Mouse (Mus musculus): ENCODE data around the gene Mblac2. TPM values are rescaled to one million over a fixed set of nuclear protein-coding genes. Genes with fewer than 3 reads are reported as not detected.
A peak's percentile ranks its signal among the peaks of the same experiment; 100 is the strongest.

The Mblac2 gene
- total RNA-seq, 2 experiments from 2014 or later: 19.5 to 21.7 TPM

GRCm38 (mm10) chr13:81782971-81783404 is 71.8 kb downstream of the Mblac2 start, which contains the start of gene Cetn3:
Gene Cetn3 (plus strand): TSS chr13:81783077.
- no peak for TF ChIP-seq CTCF (IDR thresholded peaks at IDR 0.05)
- intact Hi-C loops (cut with DNase I): loop anchor here (2.0 to 10.0 kb wide), 6 partner anchors 162 to 1934 kb away; no protein-coding TSS in a partner anchor

DNA sequence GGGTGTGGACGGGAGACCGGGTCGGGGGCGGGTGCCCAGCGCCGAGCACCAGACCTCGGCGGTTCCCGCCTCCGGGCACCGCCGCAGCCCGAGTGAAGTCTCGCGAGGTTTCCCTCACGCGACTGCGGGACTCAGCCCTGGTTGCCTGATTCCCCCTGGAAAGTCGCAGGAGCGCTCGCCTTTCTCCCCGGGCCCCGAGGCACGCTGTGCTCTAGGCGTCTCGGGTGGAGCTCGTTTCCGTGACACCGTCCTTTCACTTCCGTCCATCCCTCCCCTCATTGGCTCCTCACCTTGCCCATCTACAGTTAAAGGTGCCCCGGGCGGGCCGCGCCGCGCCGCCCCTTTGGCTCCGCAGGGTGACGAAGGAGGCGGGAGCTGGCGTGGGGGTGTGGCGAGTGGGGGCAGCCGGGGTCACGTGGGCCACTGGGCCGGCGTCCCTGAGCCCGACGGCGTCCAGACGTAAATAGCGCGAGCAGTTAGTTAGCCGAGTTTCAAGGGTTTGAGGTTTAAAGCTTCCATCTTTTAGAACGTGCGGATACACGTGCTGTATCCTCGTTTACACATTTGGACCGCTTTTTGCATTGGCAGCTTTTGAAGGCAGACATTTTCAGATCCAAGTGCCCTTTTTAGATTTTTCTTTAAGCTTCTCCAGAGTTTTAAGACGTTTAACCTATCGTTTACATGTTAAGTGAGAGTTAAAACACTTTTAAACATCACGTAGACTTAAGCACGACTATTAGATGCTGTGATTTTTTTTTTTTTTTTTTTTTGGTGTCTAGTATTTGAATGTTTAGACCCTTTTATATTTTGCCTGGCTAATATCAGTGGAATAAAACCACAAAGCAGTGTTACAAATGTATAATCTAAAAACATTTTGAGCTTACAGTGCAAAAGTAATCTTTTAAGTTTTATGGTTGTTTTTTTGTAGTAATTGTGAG is 72.5 kb downstream of the Mblac2 start:
- peak; percentile 96 to 97 for DNase-seq (ENCODE audit: extremely low spot score in 1 of 2, low spot score in 2 of 2)
- Histone ChIP-seq H3K27ac (peak overlapping the region; percentile 94), H3K4me3 (peak overlapping the region; percentile 74)
- intact Hi-C loops (cut with DNase I): loop anchor here (2.0 to 10.0 kb wide), 6 partner anchors 161 to 1934 kb away; no protein-coding TSS in a partner anchor
- no peak for TF ChIP-seq CTCF (IDR thresholded peaks at IDR 0.05)

More at GRCm38 (mm10) chr13:81782971-81783404, 71.8 kb downstream of the Mblac2 start, which contains the start of gene Cetn3:
- DNase-seq (ENCODE audit: extremely low spot score in 1 of 2, low spot score in 2 of 2): peak; percentile 90 to 93
- Histone ChIP-seq H3K27ac (peak within 1 kb of the TSS; percentile 94), H3K4me3 (peak within 1 kb of the TSS; percentile 74)

GRCm38 (mm10) chr13:81785766-81786480 is 74.8 kb downstream of the Mblac2 start:
- DNase-seq (ENCODE audit: extremely low spot score in 1 of 2, low spot score in 2 of 2): peak in 1 of 2 experiments; percentile 36
- TF ChIP-seq CTCF (IDR thresholded peaks at IDR 0.05): no peak

GRCm38 (mm10) chr13:81790160-81790559 is 79.0 kb downstream of the Mblac2 start:
- no peak overlapping the region for H3K27ac ChIP-seq
- DNase-seq (ENCODE audit: extremely low spot score in 1 of 2, low spot score in 2 of 2): no peak
- no peak overlapping the region for H3K4me3 ChIP-seq
- intact Hi-C loops (cut with DNase I): no loop called here
- TF ChIP-seq CTCF (IDR thresholded peaks at IDR 0.05): no peak

More at GRCm38 (mm10) chr13:81785766-81786480, 74.8 kb downstream of the Mblac2 start:
- Histone ChIP-seq H3K27ac (peak overlapping the region; percentile 94), H3K4me3 (peak overlapping the region; percentile 34)
- intact Hi-C loops (cut with DNase I): loop anchor here (5.0 to 10.0 kb wide), 5 partner anchors 159 to 1871 kb away; no protein-coding TSS in a partner anchor

DNA sequence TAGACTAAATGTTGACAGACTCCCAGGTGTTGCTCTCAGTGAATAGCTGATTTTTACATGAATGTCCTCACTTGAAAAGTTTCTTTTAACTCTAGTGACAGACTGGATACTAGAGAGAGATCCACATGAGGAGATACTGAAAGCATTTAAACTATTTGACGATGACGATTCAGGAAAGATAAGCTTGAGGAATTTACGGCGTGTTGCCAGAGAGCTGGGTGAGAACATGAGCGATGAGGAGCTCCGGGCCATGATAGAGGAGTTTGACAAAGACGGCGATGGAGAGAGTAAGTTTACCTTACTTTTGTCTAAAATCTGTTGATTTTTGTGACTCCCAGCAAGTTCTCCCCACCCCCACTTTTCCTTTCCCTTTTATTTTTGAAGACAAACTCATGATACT is 80.7 kb downstream of the Mblac2 start:
- H3K4me3 ChIP-seq: no peak overlapping the region
- intact Hi-C loops (cut with DNase I): no loop called here
- DNase-seq (ENCODE audit: extremely low spot score in 1 of 2, low spot score in 2 of 2): no peak
- TF ChIP-seq CTCF (IDR thresholded peaks at IDR 0.05): no peak
- H3K27ac ChIP-seq: no peak overlapping the region

GRCm38 (mm10) chr13:81793850-81794249 is 82.7 kb downstream of the Mblac2 start:
- intact Hi-C loops (cut with DNase I): no loop called here
- H3K4me3 ChIP-seq: no peak overlapping the region
- no peak for TF ChIP-seq CTCF (IDR thresholded peaks at IDR 0.05)
- H3K27ac ChIP-seq: no peak overlapping the region
- DNase-seq (ENCODE audit: extremely low spot score in 1 of 2, low spot score in 2 of 2): no peak

DNA sequence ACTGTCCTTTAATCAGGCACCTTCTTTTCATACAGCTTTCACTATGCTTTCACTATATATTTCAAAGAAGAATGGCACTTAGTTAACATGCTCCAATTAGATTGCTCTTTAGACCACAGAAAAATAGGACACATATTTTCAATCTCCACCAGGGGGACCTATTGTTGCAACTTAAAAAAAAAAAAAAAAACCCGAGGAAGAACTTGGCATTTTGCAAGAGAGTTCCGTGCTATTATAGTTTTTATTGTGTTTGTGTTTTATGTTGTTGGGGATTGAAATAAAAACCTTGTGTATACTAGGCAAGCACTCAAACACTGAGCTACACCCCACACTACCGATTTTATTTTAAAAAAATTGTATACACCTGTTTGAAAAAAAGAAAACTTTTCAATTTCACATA is 90.0 kb downstream of the Mblac2 start:
- DNase-seq (ENCODE audit: extremely low spot score in 1 of 2, low spot score in 2 of 2): no peak
- TF ChIP-seq CTCF (IDR thresholded peaks at IDR 0.05): peak; percentile 59
- H3K27ac ChIP-seq: no peak overlapping the region
- intact Hi-C loops (cut with DNase I): loop anchor here (2.0 kb wide), 1 partner anchor 138 kb away; no protein-coding TSS in a partner anchor
- H3K4me3 ChIP-seq: no peak overlapping the region

Other genes starting within 250 kb of the Mblac2 start
- gene Adgrv1, start 78.2 kb upstream of the Mblac2 start, total RNA-seq (2021): 1 to 10 TPM; 1.4 to 1.6 TPM
- 10 to 100 TPM; 12.1 TPM for gene Lysmd3, start 53.7 kb upstream of the Mblac2 start, total RNA-seq (2021)
- gene Polr3g, start 328 bp upstream of the Mblac2 start, total RNA-seq (2021): 1 to 10 TPM; 2.9 to 5.3 TPM
- 100 to 1,000 TPM; 110 to 118 TPM for gene Cetn3, start 71.7 kb downstream of the Mblac2 start, total RNA-seq (2021)